Mouse (Mus musculus) hindbrain, postnatal 0 days (tissue): ENCODE results near the gene Lair1. TPM values are rescaled to one million over a fixed set of nuclear protein-coding genes. Genes with fewer than 3 reads are reported as not detected.

Source experiments
- ATAC-seq: fragments of 200-750 bp; cut with Nextera tagmentation; 2 replicates; pipeline ENCODE4 v1.8.0; 2017; ENCODE audit warnings: mild to moderate bottlenecking, moderate TSS enrichment, moderate library complexity
- DNase-seq: peaks from one replicate; pipeline ENCODE4 v3.0.0-alpha.2; 2015; ENCODE audit warnings: low spot score
- H3K27ac ChIP-seq: fragments of 300-500 bp; sonication (generic); 2 replicates; pipeline ENCODE4 v1.5.1; 2014; ENCODE audit warnings: mild to moderate bottlenecking
- H3K27me3 ChIP-seq: fragments of 300-500 bp; sonication (generic); 2 replicates; pipeline ENCODE4 v1.6.1; 2014; ENCODE audit warnings: low read length, mixed read lengths; ENCODE audit not compliant: insufficient read depth
- H3K36me3 ChIP-seq: fragments of 300-500 bp; sonication (generic); 2 replicates; pipeline ENCODE4 v1.6.1; 2014; ENCODE audit warnings: low read length, mixed read lengths; ENCODE audit not compliant: insufficient read depth
- H3K4me1 ChIP-seq: fragments of 300-500 bp; sonication (generic); 2 replicates; pipeline ENCODE4 v1.6.1; 2014; ENCODE audit warnings: antibody characterized with exemption, low read length, mixed read lengths; ENCODE audit not compliant: insufficient read depth
- H3K4me2 ChIP-seq: fragments of 300-500 bp; sonication (generic); 2 replicates; pipeline ENCODE4 v1.6.1; 2014; ENCODE audit warnings: low read depth, mild to moderate bottlenecking, low read length, moderate library complexity, mixed read lengths
- H3K4me3 ChIP-seq: fragments of 300-500 bp; sonication (generic); 2 replicates; pipeline ENCODE4 v1.5.1; 2014; ENCODE audit warnings: low read length
- H3K9ac ChIP-seq: fragments of 300-500 bp; sonication (generic); replicated peaks from 2 replicates; pipeline ENCODE4 v1.6.1; 2014; ENCODE audit warnings: mild to moderate bottlenecking, low read length, moderate library complexity, mixed read lengths
- H3K9me3 ChIP-seq: fragments of 300-500 bp; sonication (generic); 2 replicates; pipeline ENCODE4 v1.6.1; 2016; ENCODE audit warnings: low read length, mixed read lengths
- CTCF ChIP-seq: IDR thresholded peaks from 2 replicates; pipeline ENCODE4 v1.5.1; 2016; ENCODE audit warnings: antibody characterized with exemption, control low read depth, low read depth
- WGBS: fragments of 180-500 bp; shearing (Covaris S2); extraction: QIAGEN DNeasy Blood & Tissue Kit; methylation state at CpG from one replicate; pipeline ENCODE4 v1.1.7; 2014; 5-methylcytosine and 5-hydroxymethylcytosine counted together
- polyA plus RNA-seq: library from polyadenylated mRNA; unstranded; fragments of >200 nt; fragmentation: Nextera tagmentation; extraction: Ambion mirVana; gene quantifications from 2 replicates; pipeline ENCODE4 v1.2.1, GENCODE M21; 2015
- total RNA-seq: library from RNA; depleted of rRNA; stranded (reverse); fragments of >200 nt; gene quantifications from 2 replicates; pipeline ENCODE4 v1.2.3, GENCODE M21; 2014; rRNA removed

Gene Lair1
- total RNA-seq = 6.2 and 8.6 TPM in 2 replicates
- polyA plus RNA-seq = 3.4 and 4.0 TPM in 2 replicates

DNA sequence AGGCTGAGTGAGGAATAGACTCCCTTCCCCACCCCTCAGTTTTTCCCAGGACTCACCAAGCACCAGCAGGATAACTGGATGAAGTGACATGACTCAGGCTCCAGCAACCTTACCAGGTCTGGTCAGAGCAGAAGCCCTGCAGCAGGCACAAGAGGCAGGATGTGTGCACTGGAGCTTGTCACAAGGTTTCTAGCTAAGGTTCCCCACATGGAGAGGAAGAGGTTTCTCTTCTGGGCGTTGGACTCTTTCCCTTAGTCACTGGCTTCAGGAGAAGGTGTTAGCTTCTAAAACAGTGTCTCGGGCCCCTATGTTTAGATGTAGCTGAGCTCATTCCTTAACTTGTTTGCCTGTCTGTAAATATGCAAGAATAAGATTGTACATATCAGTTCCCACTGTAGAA, at the start of gene Lair1:
Gene Lair1 (minus strand): TSS at position 192 of the 400 bp plus-strand sequence.
- Histone ChIP-seq H3K9me3 (no peaks in the 10 kb centered on the region), H3K4me2 (no peak within 1 kb of the TSS), H3K36me3 (no peaks in the 10 kb centered on the region), H3K27me3 (no peaks in the 10 kb centered on the region), H3K27ac (no peak within 1 kb of the TSS), H3K4me3 (no peak within 1 kb of the TSS), H3K4me1 (no peaks in the 10 kb centered on the region), H3K9ac (no peak within 1 kb of the TSS)
- DNase-seq = no peak
- no peak for ATAC-seq
- TF ChIP-seq CTCF = no peak
- WGBS = 81% methylated on average over 2 of the region's 2 CpGs

DNA sequence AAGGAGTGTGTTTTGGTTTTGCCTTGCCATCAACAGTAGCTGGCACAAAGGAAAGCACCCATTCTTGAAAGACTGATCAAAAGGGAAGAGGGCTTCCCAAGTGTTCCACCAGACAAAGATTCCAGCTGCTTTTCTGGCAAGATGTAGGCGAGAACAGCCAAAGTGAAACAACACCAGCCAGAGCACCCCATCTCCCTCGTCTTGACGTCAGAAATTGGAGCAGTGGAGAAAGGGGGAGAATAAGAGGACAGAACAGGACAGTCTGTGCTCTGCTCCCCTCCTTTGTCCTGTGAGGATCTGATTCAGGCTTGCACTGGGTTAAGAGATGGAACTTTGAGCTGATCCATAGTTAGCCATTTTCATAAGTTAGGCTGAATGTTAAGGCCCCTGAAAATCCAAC, 48.8 kb upstream of the Lair1 start:
- peak overlapping the region; percentile 64 for H3K27ac ChIP-seq
- H3K9me3 ChIP-seq = no peaks in the 10 kb centered on the region
- TF ChIP-seq CTCF = no peak
- WGBS = 15% methylated on average over 3 of the region's 3 CpGs
- ATAC-seq = peak; percentile 87
- no peaks in the 10 kb centered on the region for H3K36me3 ChIP-seq
- peak; percentile 53 for DNase-seq
- H3K4me1 ChIP-seq = no peaks in the 10 kb centered on the region
- no peaks in the 10 kb centered on the region for H3K27me3 ChIP-seq
- no peak overlapping the region for H3K9ac ChIP-seq
- H3K4me2 ChIP-seq = no peak overlapping the region
- H3K4me3 ChIP-seq = no peak overlapping the region

DNA sequence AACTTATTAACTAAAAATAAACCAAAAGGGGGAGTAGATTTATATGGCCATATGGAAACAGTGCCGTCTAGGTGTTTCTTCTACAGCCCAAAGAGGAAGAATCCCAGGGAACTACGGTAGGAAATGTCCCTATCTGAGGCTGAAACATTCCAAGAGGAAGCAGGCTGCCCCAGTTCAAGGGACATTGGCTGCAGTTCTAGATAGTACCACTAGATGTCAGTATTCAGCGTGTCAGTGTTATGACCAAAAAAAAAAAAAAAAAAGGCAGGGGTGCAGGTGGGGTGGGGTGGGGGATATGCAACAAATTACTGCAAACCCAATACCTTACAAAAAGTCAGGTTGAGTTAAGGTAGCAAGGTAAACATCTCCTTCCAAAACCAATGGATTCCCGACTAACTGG, 40.4 kb upstream of the Lair1 start:
- DNase-seq (peak; percentile 76), ATAC-seq (no peak)
- Histone ChIP-seq H3K9me3 (no peaks in the 10 kb centered on the region), H3K9ac (no peak overlapping the region), H3K4me3 (no peak overlapping the region), H3K4me1 (no peaks in the 10 kb centered on the region), H3K27ac (no peak overlapping the region), H3K4me2 (no peak overlapping the region), H3K27me3 (no peaks in the 10 kb centered on the region), H3K36me3 (no peaks in the 10 kb centered on the region)
- peak; percentile 82 for TF ChIP-seq CTCF
- WGBS = 14% methylated on average over 4 of the region's 4 CpGs

- 79% methylated on average over 5 of the region's 5 CpGs for WGBS
- ATAC-seq = no peak
- H3K4me1 ChIP-seq = no peaks in the 10 kb centered on the region
- no peak overlapping the region for H3K4me2 ChIP-seq
- H3K4me3 ChIP-seq = no peak overlapping the region
- H3K27me3 ChIP-seq = no peaks in the 10 kb centered on the region
- no peak overlapping the region for H3K27ac ChIP-seq
- no peaks in the 10 kb centered on the region for H3K36me3 ChIP-seq
- DNase-seq = no peak
- no peak overlapping the region for H3K9ac ChIP-seq
- no peak for TF ChIP-seq CTCF
- H3K9me3 ChIP-seq = no peaks in the 10 kb centered on the region
Measured at GRCm38 (mm10) chr7:4101144-4101543, 38.1 kb upstream of the Lair1 start.

DNA sequence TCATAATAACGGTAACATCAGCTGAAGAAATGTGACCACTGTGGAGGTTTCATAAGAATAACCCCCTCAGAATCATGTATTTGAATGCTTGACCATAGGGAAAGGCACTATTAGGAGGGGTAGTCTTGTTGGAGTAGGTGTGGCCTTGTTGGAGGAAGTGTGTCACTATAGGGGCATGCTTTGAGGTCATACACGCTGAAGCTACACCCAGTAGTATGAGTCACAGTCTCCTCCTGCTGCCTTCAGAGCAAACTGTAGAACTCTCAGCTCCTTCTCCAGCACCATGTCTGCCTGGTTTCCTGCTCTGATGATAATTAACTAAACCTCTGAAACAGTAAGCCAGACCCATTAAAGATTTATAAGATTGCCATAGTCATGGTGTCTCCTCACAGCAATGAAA, 35.8 kb upstream of the Lair1 start:
- H3K36me3 ChIP-seq = no peaks in the 10 kb centered on the region
- ATAC-seq = no peak
- 83% methylated on average over 2 of the region's 2 CpGs for WGBS

DNA sequence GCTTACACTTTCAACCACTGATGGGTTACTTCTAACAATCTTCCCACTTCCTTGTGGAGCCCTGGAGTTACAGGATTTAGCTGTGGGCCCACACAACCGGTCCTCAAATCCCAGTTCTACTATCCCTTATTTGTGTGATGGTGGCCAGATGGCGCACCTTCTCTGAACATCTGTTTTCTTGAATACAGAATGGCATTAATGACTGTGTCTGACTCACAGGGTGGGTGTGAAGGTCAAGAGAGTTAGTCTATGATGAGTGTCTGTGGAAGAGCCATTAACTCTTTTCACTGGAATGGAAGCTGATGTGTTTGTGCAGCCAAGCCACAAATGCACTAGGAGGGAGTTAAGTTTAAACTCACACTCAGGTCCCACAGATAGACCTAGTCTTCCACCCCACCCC, 35.3 kb upstream of the Lair1 start:
- Histone ChIP-seq H3K27ac (no peak overlapping the region), H3K4me2 (no peak overlapping the region), H3K9me3 (no peaks in the 10 kb centered on the region), H3K4me1 (no peaks in the 10 kb centered on the region), H3K36me3 (no peaks in the 10 kb centered on the region), H3K27me3 (no peaks in the 10 kb centered on the region), H3K9ac (no peak overlapping the region), H3K4me3 (no peak overlapping the region)
- WGBS = 82% methylated on average over 2 of the region's 2 CpGs
- DNase-seq = no peak
- no peak for ATAC-seq
- no peak for TF ChIP-seq CTCF

More for the DNA sequence above, 35.8 kb upstream of the Lair1 start:
- no peaks in the 10 kb centered on the region for H3K4me1 ChIP-seq
- H3K9ac ChIP-seq = no peak overlapping the region
- no peak overlapping the region for H3K4me2 ChIP-seq
- no peak overlapping the region for H3K4me3 ChIP-seq
- H3K9me3 ChIP-seq = no peaks in the 10 kb centered on the region
- H3K27ac ChIP-seq = no peak overlapping the region
- DNase-seq = no peak
- TF ChIP-seq CTCF = no peak
- H3K27me3 ChIP-seq = no peaks in the 10 kb centered on the region

- no peaks in the 10 kb centered on the region for H3K4me1 ChIP-seq
- H3K9me3 ChIP-seq = no peaks in the 10 kb centered on the region
- 46% methylated on average over 8 of the region's 8 CpGs for WGBS
- H3K27me3 ChIP-seq = no peaks in the 10 kb centered on the region
- H3K4me3 ChIP-seq = no peak overlapping the region
- DNase-seq (no peak), ATAC-seq (no peak)
- H3K36me3 ChIP-seq = no peaks in the 10 kb centered on the region
- no peak overlapping the region for H3K9ac ChIP-seq
- no peak overlapping the region for H3K4me2 ChIP-seq
- H3K27ac ChIP-seq = no peak overlapping the region
- TF ChIP-seq CTCF = no peak
Measured at GRCm38 (mm10) chr7:4091170-4091569, 28.2 kb upstream of the Lair1 start.
